Mouse (Mus musculus) urinary bladder, adult 18-20 months (tissue): ENCODE data around the gene Btbd35f21.
"Not testable (repeated sequence)": the region's sequence is repeated elsewhere in the genome, so short reads cannot be mapped to it uniquely, and the experiment has no call there.

Source experiments
- DNase-seq, 2 experiments: peaks; one replicate each; pipeline ENCODE4 v3.0.0; 2022; ENCODE audit warnings: low spot score in 2 of 2, mixed read lengths in 2 of 2

The Btbd35f21 gene

DNA sequence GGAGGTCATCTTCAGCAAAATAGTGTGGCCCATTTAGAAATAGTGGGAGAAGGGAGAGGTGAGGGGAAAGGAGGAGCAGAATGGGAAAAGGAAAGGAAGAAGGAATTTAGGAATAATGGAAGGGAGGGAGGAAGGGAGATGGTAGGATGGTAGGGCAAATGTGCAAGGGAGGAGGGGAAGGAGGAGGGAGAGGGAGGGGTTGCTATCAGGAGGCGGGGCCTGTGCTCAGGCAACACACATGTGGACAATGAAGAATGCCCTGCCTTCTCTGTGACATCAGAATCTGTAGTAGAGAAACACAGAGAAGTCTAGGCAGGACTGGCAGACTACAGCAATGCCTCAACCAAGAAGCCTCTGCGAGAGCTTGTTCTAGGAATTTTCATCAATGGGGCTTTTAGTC is at the start of gene Btbd35f21:
Gene Btbd35f21 (plus strand): TSS at position 301 of the 400 bp plus-strand sequence.
- DNase-seq = not testable (repeated sequence)
